Mouse (Mus musculus) stomach, postnatal 0 days (tissue): ENCODE results near the gene Pml.

Experiments
- CTCF ChIP-seq: IDR thresholded peaks from 2 replicates; pipeline ENCODE4 v1.5.1; 2016; ENCODE audit warnings: antibody characterized with exemption, low read depth, mild to moderate bottlenecking, moderate library complexity
- EP300 ChIP-seq: optimal IDR thresholded peaks from 2 replicates; pipeline ENCODE3; 2016; ENCODE audit warnings: antibody characterized with exemption

DNA sequence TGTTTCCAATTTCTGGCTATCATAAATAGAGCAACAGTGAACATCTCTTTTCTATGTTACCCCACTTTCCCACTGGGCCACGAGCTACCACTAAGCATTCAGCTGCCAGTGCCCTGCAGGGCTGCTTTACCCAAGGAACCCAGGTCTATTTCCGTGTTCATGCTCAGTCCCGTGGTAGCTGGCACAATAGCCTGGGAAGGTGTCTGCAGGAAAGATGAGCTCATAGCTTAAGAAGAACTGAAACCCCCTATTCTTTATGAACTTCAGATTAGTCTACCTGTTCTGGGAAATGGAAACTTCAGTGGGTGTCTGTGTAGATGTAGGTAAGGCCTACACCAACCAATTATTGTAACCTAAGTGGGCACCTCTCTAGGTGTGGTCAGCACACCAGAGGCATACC, 15.8 kb upstream of the Pml start:
- TF ChIP-seq CTCF (no peak), EP300 (no peak)
